9 mouse cellular contexts compared by ENCODE assay signal in genomic region chr13:13784981-13785783, GRCm38 (mm10). TPM values are rescaled to one million over a fixed set of nuclear protein-coding genes. Genes with fewer than 3 reads are reported as not detected.
DNase-seq lines count a peak whose midpoint lies in the region; ATAC-seq and TF ChIP-seq lines count a peak whose summit lies in the region.
"Had no signal": no experiment of that assay in that cellular context is flagged by ENCODE, and none has a peak within 500 bp of the region (broad histone marks: within the 10 kb centered on the region; RNA-seq: fewer than 3 reads in every experiment).

No protein-coding gene starts in this region.

- DNase-seq in layer of hippocampus, adult 2 months (ENCODE audit: low spot score in 2 of 2): no peak
- no peak for DNase-seq in layer of hippocampus, adult 9-10 months (ENCODE audit: low spot score)
- peak; percentile 29 for DNase-seq in WW6 (ENCODE audit: low read depth, low spot score)
- DNase-seq in embryonic facial prominence, embryonic 11.5 days (ENCODE audit: low spot score): peak; percentile 64
- DNase-seq in thymus, postnatal 25 days: no peak

- no peak for ATAC-seq in embryonic facial prominence, embryonic 11.5 days (replicated peaks; ENCODE audit: insufficient number of reproducible peaks, low FRiP score, low TSS enrichment, low read depth)
- ATAC-seq in hindbrain, embryonic 12.5 days (ENCODE audit: low FRiP score): peak; percentile 34
- no peak for ATAC-seq in liver, embryonic 16.5 days (ENCODE audit: low read depth)
- peak; percentile 56; the same call in 1 of the 2 replicates for ATAC-seq in stomach, embryonic 14.5 days (ENCODE audit: insufficient number of reproducible peaks, insufficient read depth, low FRiP score, low read depth)

- H3K27me3 ChIP-seq in embryonic facial prominence, embryonic 11.5 days (ENCODE audit: control insufficient read depth, insufficient read depth, low read length): peaks cover 21% of the 10 kb centered on the region
- H3K27me3 ChIP-seq in hindbrain, embryonic 12.5 days: peaks cover 49% of the 10 kb centered on the region
- peaks cover 37% of the 10 kb centered on the region for H3K27me3 ChIP-seq in liver, embryonic 16.5 days (ENCODE audit: control insufficient read depth, insufficient read depth, low read depth, low read length)
- H3K27me3 ChIP-seq in stomach, embryonic 14.5 days (ENCODE audit: control insufficient read depth, insufficient read depth, low read length): 0 out of 2 replicates have a peak, but pooled peaks cover 3% of the 10 kb centered on the region

- no peak overlapping the region for H3K9ac ChIP-seq in embryonic facial prominence, embryonic 11.5 days (replicated peaks; ENCODE audit: low read length)
- peak overlapping the region; percentile 61; the same call in 1 of the 2 replicates for H3K9ac ChIP-seq in hindbrain, embryonic 12.5 days
- no peak overlapping the region for H3K9ac ChIP-seq in liver, embryonic 16.5 days (ENCODE audit: low read depth, low read length)
- no peak overlapping the region for H3K9ac ChIP-seq in stomach, embryonic 14.5 days (replicated peaks; ENCODE audit: low read depth, low read length)

- 0 out of 2 replicates have a peak, but pooled peaks have one; percentile 8 for TF ChIP-seq CTCF in layer of hippocampus, adult 2 months (conservative IDR thresholded peaks at IDR 0.05)

- H3K36me3 ChIP-seq in embryonic facial prominence, embryonic 11.5 days (replicated peaks; ENCODE audit: control insufficient read depth, insufficient read depth, low read depth, low read length): no peaks in the 10 kb centered on the region
- H3K36me3 ChIP-seq in hindbrain, embryonic 12.5 days: no peaks in the 10 kb centered on the region
- no peaks in the 10 kb centered on the region for H3K36me3 ChIP-seq in liver, embryonic 16.5 days (ENCODE audit: control insufficient read depth, insufficient read depth)
- no peaks in the 10 kb centered on the region for H3K36me3 ChIP-seq in stomach, embryonic 14.5 days (ENCODE audit: control insufficient read depth, insufficient read depth, low read length)

- whole genome bisulfite sequencing in embryonic facial prominence, embryonic 11.5 days: 2% methylated on average over 30 of the region's 30 CpGs
- WGBS in hindbrain, embryonic 12.5 days: 2% methylated on average over 30 of the region's 30 CpGs
- 1% methylated on average over 30 of the region's 30 CpGs for WGBS in liver, embryonic 16.5 days (ENCODE audit: insufficient replicate concordance)
- WGBS in stomach, embryonic 14.5 days: 2% methylated on average over 30 of the region's 30 CpGs

- peak overlapping the region; percentile 95 for H3K4me2 ChIP-seq in embryonic facial prominence, embryonic 11.5 days (ENCODE audit: low read depth, low read length)
- peak overlapping the region; percentile 93 for H3K4me2 ChIP-seq in hindbrain, embryonic 12.5 days (replicated peaks)
- H3K4me2 ChIP-seq in liver, embryonic 16.5 days (ENCODE audit: low read depth, low read length): peak overlapping the region; percentile 74
- peak overlapping the region; percentile 98 for H3K4me2 ChIP-seq in stomach, embryonic 14.5 days (replicated peaks; ENCODE audit: low read depth, low read length)

- H3K9me3 ChIP-seq in embryonic facial prominence, embryonic 11.5 days (replicated peaks; ENCODE audit: control insufficient read depth, low read length): no peaks in the 10 kb centered on the region
- H3K9me3 ChIP-seq in hindbrain, embryonic 12.5 days (replicated peaks): no peaks in the 10 kb centered on the region
- H3K9me3 ChIP-seq in liver, embryonic 16.5 days (replicated peaks; ENCODE audit: control insufficient read depth, low read length): no peaks in the 10 kb centered on the region
- H3K9me3 ChIP-seq in stomach, embryonic 14.5 days (ENCODE audit: control insufficient read depth, low read depth, low read length): no peaks in the 10 kb centered on the region

- no peak overlapping the region for H3K27ac ChIP-seq in layer of hippocampus, adult 2 months
- no peak overlapping the region for H3K27ac ChIP-seq in embryonic facial prominence, embryonic 11.5 days (replicated peaks; ENCODE audit: low read depth, low read length)
- no peak overlapping the region for H3K27ac ChIP-seq in hindbrain, embryonic 12.5 days
- no peak overlapping the region for H3K27ac ChIP-seq in liver, embryonic 16.5 days (ENCODE audit: low read length)
- H3K27ac ChIP-seq in stomach, embryonic 14.5 days (ENCODE audit: low read length): no peak overlapping the region

- H3K4me1 ChIP-seq in embryonic facial prominence, embryonic 11.5 days (ENCODE audit: control insufficient read depth, insufficient read depth, low read length): 0 out of 2 replicates have a peak, but pooled peaks cover 5% of the 10 kb centered on the region
- peaks cover 16% of the 10 kb centered on the region for H3K4me1 ChIP-seq in hindbrain, embryonic 12.5 days
- peaks cover 2% of the 10 kb centered on the region; the same call in 1 of the 2 replicates for H3K4me1 ChIP-seq in liver, embryonic 16.5 days (ENCODE audit: control insufficient read depth, low read depth, low read length)
- H3K4me1 ChIP-seq in stomach, embryonic 14.5 days (ENCODE audit: control insufficient read depth, insufficient read depth, low read length): no peaks in the 10 kb centered on the region

- peak overlapping the region; percentile 61 for H3K4me3 ChIP-seq in layer of hippocampus, adult 2 months
- H3K4me3 ChIP-seq in embryonic facial prominence, embryonic 11.5 days (ENCODE audit: low read depth, low read length): peak overlapping the region; percentile 53
- H3K4me3 ChIP-seq in hindbrain, embryonic 12.5 days: peak overlapping the region; percentile 55
- peak overlapping the region; percentile 50 for H3K4me3 ChIP-seq in liver, embryonic 16.5 days (ENCODE audit: low read depth, low read length)
- peak overlapping the region; percentile 57; the same call in 1 of the 2 replicates for H3K4me3 ChIP-seq in stomach, embryonic 14.5 days (ENCODE audit: low read depth, low read length)

RNA-seq across cellular contexts. Expression of gene Gng4, which starts 1.3 kb away (rescaled TPM):
- 10 to 100 TPM; 15.8 to 18.0 TPM for total RNA-seq in layer of hippocampus, adult 2 months (2021)
- 1.7 and 2.4 TPM in 2 replicates for polyA plus RNA-seq in embryonic facial prominence, embryonic 11.5 days (2014; fragmentation: Nextera tagmentation; extraction: Ambion mirVana)
- polyA plus RNA-seq in hindbrain, embryonic 12.5 days (2016; fragmentation: Nextera tagmentation; extraction: Ambion mirVana): 6.2 and 6.9 TPM in 2 replicates
- 0.11 TPM in 1 of 2 replicates, not detected in the other for polyA plus RNA-seq in liver, embryonic 16.5 days (2015; fragmentation: Nextera tagmentation; extraction: Ambion mirVana)
- 2.1 and 4.9 TPM in 2 replicates for polyA plus RNA-seq in stomach, embryonic 14.5 days (2014; fragmentation: Nextera tagmentation; extraction: Ambion mirVana)
- total RNA-seq: liver, adult 2 months had no signal
- polyA plus RNA-seq: liver, adult 2 months had no signal

Comparison
In these comparisons a context has a peak if more than half of its experiments do, and no peak if none do; other contexts are left out.
1. DNase-seq: peak in WW6 (single experiment) and embryonic facial prominence, embryonic 11.5 days (single experiment); none in layer of hippocampus, adult 2 months (0 of 2), layer of hippocampus, adult 9-10 months (single experiment) and thymus, postnatal 25 days (single experiment).
2. ATAC-seq: peak in hindbrain, embryonic 12.5 days (single experiment) and stomach, embryonic 14.5 days (single experiment); none in embryonic facial prominence, embryonic 11.5 days (single experiment) and liver, embryonic 16.5 days (single experiment).
3. Peak in every context shown above with its lines, with median percentiles within 50 percentile points of each other: H3K4me3 ChIP-seq and H3K4me2 ChIP-seq.